In the genomic region with DNA sequence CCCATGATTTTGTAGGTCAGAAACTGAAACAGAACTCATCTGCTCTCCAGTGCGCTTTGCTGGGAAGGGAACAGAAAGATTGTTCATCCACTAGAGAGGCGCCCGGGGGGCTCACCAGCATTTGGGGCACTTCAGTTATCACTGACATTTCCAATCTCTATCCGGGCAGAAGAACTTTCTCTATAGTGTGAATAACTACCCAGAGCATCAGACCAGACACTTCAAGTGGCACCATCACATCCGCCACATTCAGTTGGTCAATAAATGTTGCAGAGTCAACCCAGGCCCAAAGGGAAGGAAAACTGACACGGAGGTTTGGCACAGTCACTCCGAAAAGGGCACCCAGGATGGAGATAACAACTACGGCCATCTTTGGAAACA, we compare ENCODE assay signal across 30 mouse cellular contexts. TPM values are rescaled to one million over a fixed set of nuclear protein-coding genes. Genes with fewer than 3 reads are reported as not detected.
A peak's percentile ranks its signal among the peaks of the same experiment; 100 is the strongest.
DNase-seq lines count a peak whose midpoint lies in the region; ATAC-seq lines count a peak whose summit lies in the region.
"Had no signal": no experiment of that assay in that cellular context is flagged by ENCODE, and none has a peak within 500 bp of the region (broad histone marks: within the 10 kb centered on the region; RNA-seq: fewer than 3 reads in every experiment).

No protein-coding gene starts in this region.

- H3K36me3 ChIP-seq in heart, embryonic 13.5 days, result no peaks in the 10 kb centered on the region
- no peaks in the 10 kb centered on the region for H3K36me3 ChIP-seq in lung, embryonic 15.5 days
- H3K36me3 ChIP-seq: forebrain, embryonic 10.5 days; G1E; heart, embryonic 15.5 days; hindbrain, embryonic 12.5 days had no signal

- no peak for ATAC-seq in heart, embryonic 13.5 days (ENCODE audit: extremely low read depth, insufficient number of reproducible peaks, low FRiP score, low TSS enrichment)
- ATAC-seq in lung, embryonic 15.5 days (ENCODE audit: borderline replicate concordance, extremely low read depth, low FRiP score, low TSS enrichment), result no peak
- ATAC-seq: forebrain, embryonic 13.5 days; forebrain, embryonic 16.5 days; hindbrain, embryonic 16.5 days; Patski had no signal

- 59% methylated on average over 8 of the region's 8 CpGs for WGBS in heart, embryonic 13.5 days
- WGBS in lung, embryonic 15.5 days, result 71% methylated on average over 8 of the region's 8 CpGs

- no peaks in the 10 kb centered on the region for H3K27me3 ChIP-seq in heart, embryonic 13.5 days (replicated peaks)
- no peaks in the 10 kb centered on the region for H3K27me3 ChIP-seq in lung, embryonic 15.5 days
- H3K27me3 ChIP-seq: forebrain, embryonic 13.5 days; heart, embryonic 15.5 days; hindbrain, embryonic 12.5 days had no signal

- H3K27ac ChIP-seq in heart, embryonic 13.5 days (replicated peaks), result 0 out of 2 replicates have a peak overlapping the region, but pooled peaks have one; percentile 15
- peak overlapping the region; percentile 92; the same call in 1 of the 2 replicates for H3K27ac ChIP-seq in lung, embryonic 15.5 days
- H3K27ac ChIP-seq: forebrain, embryonic 10.5 days; forebrain, embryonic 13.5 days; heart, embryonic 15.5 days; hindbrain, embryonic 12.5 days had no signal

- intact Hi-C loops in heart, postnatal 14 days (cut with DNase I), result no loop called here

- no peaks in the 10 kb centered on the region for H3K9me3 ChIP-seq in heart, embryonic 13.5 days
- H3K9me3 ChIP-seq in lung, embryonic 15.5 days, result no peaks in the 10 kb centered on the region
- H3K9me3 ChIP-seq: forebrain, embryonic 10.5 days; forebrain, embryonic 13.5 days; G1E; heart, embryonic 15.5 days; hindbrain, embryonic 12.5 days had no signal

- no peak overlapping the region for H3K4me2 ChIP-seq in heart, embryonic 13.5 days
- H3K4me2 ChIP-seq in lung, embryonic 15.5 days, result no peak overlapping the region
- H3K4me2 ChIP-seq: forebrain, embryonic 13.5 days; heart, embryonic 11.5 days; heart, embryonic 15.5 days; hindbrain, embryonic 12.5 days had no signal

- peaks cover 47% of the 10 kb centered on the region for H3K4me1 ChIP-seq in heart, embryonic 13.5 days
- peaks cover 47% of the 10 kb centered on the region for H3K4me1 ChIP-seq in lung, embryonic 15.5 days
- H3K4me1 ChIP-seq: forebrain, embryonic 13.5 days; hindbrain, embryonic 12.5 days had no signal

- DNase-seq in heart, postnatal 14 days, result no peak
- DNase-seq in lung, postnatal 14 days, result no peak
- peak; percentile 65 for DNase-seq in retina, postnatal 1 day
- DNase-seq in retina, embryonic 14.5 days (ENCODE audit: low spot score), result no peak
- DNase-seq: adrenal gland, postnatal 10 days; B cell, adult 2 months; cerebellum, adult 18-20 months; cerebellum, adult 9-10 months; cerebellum, postnatal 14 days; gastrocnemius, postnatal 10 days; gastrocnemius, postnatal 36 days; heart, postnatal 10 days had no signal

- no peak overlapping the region for H3K4me3 ChIP-seq in heart, embryonic 13.5 days
- H3K4me3 ChIP-seq in lung, embryonic 15.5 days, result no peak overlapping the region
- H3K4me3 ChIP-seq: forebrain, embryonic 10.5 days; forebrain, embryonic 13.5 days; heart, embryonic 15.5 days; hindbrain, embryonic 12.5 days had no signal

- no peak overlapping the region for H3K9ac ChIP-seq in heart, embryonic 13.5 days
- no peak overlapping the region for H3K9ac ChIP-seq in lung, embryonic 15.5 days
- H3K9ac ChIP-seq: forebrain, embryonic 13.5 days; heart, embryonic 15.5 days; hindbrain, embryonic 12.5 days had no signal

RNA-seq across cellular contexts. Expression of a gene that starts 23.7 kb away (rescaled TPM):
- polyA plus RNA-seq in heart, embryonic 13.5 days (2015; fragmentation: Nextera tagmentation; extraction: Ambion mirVana), result 1.6 and 1.7 TPM in 2 replicates
- not detected for total RNA-seq in heart, postnatal 14 days (2021)
- polyA plus RNA-seq in lung, embryonic 15.5 days (2015; fragmentation: Nextera tagmentation; extraction: Ambion mirVana), result 0.66 and 0.94 TPM in 2 replicates
- total RNA-seq: adrenal gland, postnatal 36 days; CH12.LX; G1E; gastrocnemius, adult 18-20 months; gastrocnemius, postnatal 36 days; granulocyte monocyte progenitor cell, adult 5-6 weeks; heart, adult 8-10 months; hematopoietic stem cell, adult 5-6 weeks had no signal
- polyA plus RNA-seq: forebrain, embryonic 13.5 days; G1E; Patski had no signal

RNA-seq across cellular contexts. Expression of a gene that starts 54.6 kb away (rescaled TPM):
- not detected in 2 replicates for polyA plus RNA-seq in heart, embryonic 13.5 days (2015; fragmentation: Nextera tagmentation; extraction: Ambion mirVana)
- under 1 TPM; 0.24 to 0.43 TPM for total RNA-seq in heart, postnatal 14 days (2021)
- 2.4 and 3.1 TPM in 2 replicates for polyA plus RNA-seq in lung, embryonic 15.5 days (2015; fragmentation: Nextera tagmentation; extraction: Ambion mirVana)
- total RNA-seq: adrenal gland, adult 18-20 months; adrenal gland, postnatal 36 days; gastrocnemius, adult 18-20 months; gastrocnemius, postnatal 36 days; granulocyte monocyte progenitor cell, adult 5-6 weeks; hematopoietic stem cell, adult 5-6 weeks had no signal
- polyA plus RNA-seq: forebrain, embryonic 13.5 days; forebrain, embryonic 16.5 days; G1E; heart, embryonic 15.5 days had no signal
